Mouse (Mus musculus): ENCODE data around the gene Begain. TPM values are rescaled to one million over a fixed set of nuclear protein-coding genes. Genes with fewer than 3 reads are reported as not detected.

The Begain gene
- polyA plus RNA-seq, 1 experiment = 96.3 TPM

GRCm38 (mm10) chr12:109085046-109085445 lies 17.0 kb upstream of the Begain start:
- TF ChIP-seq POLR2A (IDR thresholded peaks at IDR 0.05; ENCODE audit: borderline replicate concordance, extremely low read depth, insufficient read depth, insufficient read length, poor library complexity, severe bottlenecking) = no peak
- DNase-seq (ENCODE audit: low read depth) = peak; percentile 83

DNA sequence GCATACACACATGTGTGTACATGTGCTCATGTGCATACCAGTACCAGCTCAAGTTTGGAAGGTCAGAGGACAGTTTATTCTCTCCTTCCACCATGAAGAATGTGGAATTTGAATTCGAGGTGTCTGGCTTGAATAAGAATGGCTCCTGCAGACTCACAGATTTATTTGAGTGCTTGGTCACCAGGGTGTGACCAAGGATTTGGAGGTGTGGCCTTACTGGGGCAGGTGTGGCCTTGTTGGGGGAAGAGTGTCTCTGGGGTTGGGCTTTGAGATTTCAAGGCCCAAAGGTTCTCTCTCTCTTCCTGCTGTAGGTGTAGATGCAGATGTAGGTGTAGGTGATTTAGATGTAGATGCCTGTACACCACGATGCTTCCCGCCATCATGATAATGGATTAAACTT lies 15.5 kb upstream of the Begain start:
- TF ChIP-seq POLR2A (IDR thresholded peaks at IDR 0.05; ENCODE audit: borderline replicate concordance, extremely low read depth, insufficient read depth, insufficient read length, poor library complexity, severe bottlenecking) = no peak
- TF ChIP-seq CTCF (IDR thresholded peaks at IDR 0.05; ENCODE audit: borderline replicate concordance, extremely low read depth, insufficient read depth, insufficient read length) = no peak
- DNase-seq (ENCODE audit: low read depth) = no peak

DNA sequence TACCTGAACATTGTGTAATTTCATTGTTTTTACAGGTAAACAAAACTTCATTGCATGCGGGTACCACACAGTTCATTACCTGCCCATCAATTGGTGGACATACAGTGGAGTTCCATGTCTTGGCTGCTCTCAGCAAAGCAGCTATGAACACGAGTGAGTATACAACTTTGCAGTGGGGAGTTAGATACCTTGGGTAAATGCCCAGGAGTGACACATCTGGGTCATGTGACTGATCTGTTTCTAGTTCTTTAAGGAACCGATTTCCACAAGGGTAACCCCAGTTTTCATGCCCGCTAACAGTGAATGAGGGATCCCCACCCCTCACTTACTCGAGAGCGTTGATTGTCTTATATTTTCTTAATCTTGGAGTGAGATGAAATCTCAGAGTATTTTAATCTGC lies 9.0 kb upstream of the Begain start:
- no peak for DNase-seq (ENCODE audit: low read depth)
- TF ChIP-seq CTCF (IDR thresholded peaks at IDR 0.05; ENCODE audit: borderline replicate concordance, extremely low read depth, insufficient read depth, insufficient read length) = no peak
- TF ChIP-seq POLR2A (IDR thresholded peaks at IDR 0.05; ENCODE audit: borderline replicate concordance, extremely low read depth, insufficient read depth, insufficient read length, poor library complexity, severe bottlenecking) = no peak

DNA sequence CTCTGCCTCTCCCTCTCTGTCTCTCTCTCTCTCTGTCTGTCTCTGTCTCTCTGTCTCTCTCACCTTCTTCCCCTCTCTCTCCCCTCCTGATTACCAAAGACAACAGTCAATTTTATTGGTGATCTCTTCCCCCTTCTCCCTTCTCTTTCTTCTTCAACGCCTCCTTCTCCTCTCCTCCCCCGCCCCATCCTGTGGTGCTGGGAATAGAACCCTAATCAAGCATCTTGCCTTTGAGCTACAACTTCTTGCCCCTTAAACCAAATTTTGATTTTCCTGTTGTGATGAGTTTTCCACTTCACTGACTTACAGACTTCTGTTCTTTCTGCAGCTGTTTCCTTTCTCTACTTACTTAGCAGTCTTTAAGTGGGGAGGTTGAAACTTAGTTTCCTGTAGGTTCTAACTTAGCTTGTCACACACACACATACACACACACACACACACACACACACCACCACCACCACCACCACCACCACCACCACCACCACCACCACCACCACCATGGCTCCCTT lies 6.8 kb upstream of the Begain start:
- TF ChIP-seq CTCF (IDR thresholded peaks at IDR 0.05; ENCODE audit: borderline replicate concordance, extremely low read depth, insufficient read depth, insufficient read length) = no peak
- TF ChIP-seq POLR2A (IDR thresholded peaks at IDR 0.05; ENCODE audit: borderline replicate concordance, extremely low read depth, insufficient read depth, insufficient read length, poor library complexity, severe bottlenecking) = no peak
- no peak for DNase-seq (ENCODE audit: low read depth)

- no peak for DNase-seq (ENCODE audit: low read depth)
- TF ChIP-seq CTCF (IDR thresholded peaks at IDR 0.05; ENCODE audit: borderline replicate concordance, extremely low read depth, insufficient read depth, insufficient read length) = no peak
- TF ChIP-seq POLR2A (IDR thresholded peaks at IDR 0.05; ENCODE audit: borderline replicate concordance, extremely low read depth, insufficient read depth, insufficient read length, poor library complexity, severe bottlenecking) = no peak
Measured at GRCm38 (mm10) chr12:109074106-109074505, 6.1 kb upstream of the Begain start.

DNA sequence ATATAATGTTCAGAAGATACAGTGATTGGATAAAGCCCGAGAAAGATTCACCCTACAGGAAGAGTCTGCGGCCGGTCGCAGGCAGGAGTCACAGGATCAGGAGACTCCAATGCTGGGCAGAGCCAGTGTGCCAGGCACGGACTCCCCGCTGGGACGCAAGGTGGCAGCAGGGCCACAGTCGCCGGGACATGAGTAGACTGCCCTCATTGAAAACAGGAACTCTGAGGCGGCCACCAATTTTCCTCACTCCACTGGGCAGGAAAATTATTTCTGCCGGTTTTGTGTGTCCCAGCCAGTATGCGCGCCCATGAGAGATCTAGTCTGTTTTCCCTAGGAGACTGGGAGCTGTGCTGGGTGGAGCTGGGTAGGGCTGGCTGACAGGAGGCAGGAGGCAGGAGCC lies 3.2 kb upstream of the Begain start:
- TF ChIP-seq CTCF (IDR thresholded peaks at IDR 0.05; ENCODE audit: borderline replicate concordance, extremely low read depth, insufficient read depth, insufficient read length) = no peak
- TF ChIP-seq POLR2A (IDR thresholded peaks at IDR 0.05; ENCODE audit: borderline replicate concordance, extremely low read depth, insufficient read depth, insufficient read length, poor library complexity, severe bottlenecking) = no peak
- no peak for DNase-seq (ENCODE audit: low read depth)

GRCm38 (mm10) chr12:109069751-109070150 lies 1.7 kb upstream of the Begain start:
- no peak for DNase-seq (ENCODE audit: low read depth)
- no peak for TF ChIP-seq POLR2A (IDR thresholded peaks at IDR 0.05; ENCODE audit: borderline replicate concordance, extremely low read depth, insufficient read depth, insufficient read length, poor library complexity, severe bottlenecking)
- no peak for TF ChIP-seq CTCF (IDR thresholded peaks at IDR 0.05; ENCODE audit: borderline replicate concordance, extremely low read depth, insufficient read depth, insufficient read length)

DNA sequence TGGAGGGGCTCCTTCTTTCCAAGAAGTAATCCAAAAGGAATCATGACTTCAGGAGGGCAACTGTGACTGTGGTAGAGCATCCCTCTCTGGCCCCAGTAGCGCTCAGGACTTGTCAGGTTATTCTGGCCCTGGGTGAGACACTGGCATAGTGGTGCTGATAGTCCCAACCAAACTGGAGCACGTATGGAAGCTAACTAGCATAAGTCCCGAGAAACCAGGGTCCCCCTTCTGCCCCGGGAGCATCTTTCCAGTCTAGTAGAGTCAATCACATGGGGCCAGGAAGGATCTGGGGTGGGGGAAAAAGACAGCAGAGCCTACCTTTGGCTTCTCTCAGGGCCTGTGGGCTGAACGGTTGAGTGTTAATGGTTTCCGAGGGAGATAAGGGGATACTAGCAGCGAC lies 721 bp upstream of the Begain start:
- DNase-seq (ENCODE audit: low read depth) = no peak

GRCm38 (mm10) chr12:109067561-109068135 lies 369 bp downstream of the Begain start:
- peak; percentile 32; the same call in 1 of the 2 replicates for TF ChIP-seq POLR2A (IDR thresholded peaks at IDR 0.05; ENCODE audit: borderline replicate concordance, extremely low read depth, insufficient read depth, insufficient read length, poor library complexity, severe bottlenecking)
- TF ChIP-seq CTCF (IDR thresholded peaks at IDR 0.05; ENCODE audit: borderline replicate concordance, extremely low read depth, insufficient read depth, insufficient read length) = no peak
- DNase-seq (ENCODE audit: low read depth) = peak; percentile 72

More for the DNA sequence above, 721 bp upstream of the Begain start:
- TF ChIP-seq CTCF (IDR thresholded peaks at IDR 0.05; ENCODE audit: borderline replicate concordance, extremely low read depth, insufficient read depth, insufficient read length) = no peak
- TF ChIP-seq POLR2A (IDR thresholded peaks at IDR 0.05; ENCODE audit: borderline replicate concordance, extremely low read depth, insufficient read depth, insufficient read length, poor library complexity, severe bottlenecking) = no peak

DNA sequence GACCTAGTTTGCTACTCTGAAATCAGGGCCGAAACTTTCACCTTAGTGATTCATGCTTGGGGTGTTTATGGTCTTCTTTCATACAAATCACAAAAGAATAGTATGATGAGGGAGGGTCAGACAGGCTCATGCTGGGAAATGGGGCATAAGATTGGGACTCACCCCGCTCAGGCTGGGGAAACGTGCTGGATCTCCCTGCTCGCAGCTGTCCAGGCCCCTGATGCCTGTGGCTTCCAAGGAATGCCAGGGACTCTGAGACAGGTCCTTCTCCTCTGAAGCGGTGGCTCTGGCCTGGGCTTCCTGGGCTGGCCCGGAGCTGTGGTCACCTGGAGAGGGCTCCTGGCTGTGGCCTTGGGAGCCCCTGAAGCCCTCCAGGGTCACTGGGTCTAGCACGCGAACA lies 9.4 kb downstream of the Begain start:
- no peak for DNase-seq (ENCODE audit: low read depth)
- no peak for TF ChIP-seq POLR2A (IDR thresholded peaks at IDR 0.05; ENCODE audit: borderline replicate concordance, extremely low read depth, insufficient read depth, insufficient read length, poor library complexity, severe bottlenecking)
- no peak for TF ChIP-seq CTCF (IDR thresholded peaks at IDR 0.05; ENCODE audit: borderline replicate concordance, extremely low read depth, insufficient read depth, insufficient read length)

GRCm38 (mm10) chr12:109057736-109058135 lies 10.3 kb downstream of the Begain start:
- no peak for TF ChIP-seq POLR2A (IDR thresholded peaks at IDR 0.05; ENCODE audit: borderline replicate concordance, extremely low read depth, insufficient read depth, insufficient read length, poor library complexity, severe bottlenecking)
- no peak for DNase-seq (ENCODE audit: low read depth)

DNA sequence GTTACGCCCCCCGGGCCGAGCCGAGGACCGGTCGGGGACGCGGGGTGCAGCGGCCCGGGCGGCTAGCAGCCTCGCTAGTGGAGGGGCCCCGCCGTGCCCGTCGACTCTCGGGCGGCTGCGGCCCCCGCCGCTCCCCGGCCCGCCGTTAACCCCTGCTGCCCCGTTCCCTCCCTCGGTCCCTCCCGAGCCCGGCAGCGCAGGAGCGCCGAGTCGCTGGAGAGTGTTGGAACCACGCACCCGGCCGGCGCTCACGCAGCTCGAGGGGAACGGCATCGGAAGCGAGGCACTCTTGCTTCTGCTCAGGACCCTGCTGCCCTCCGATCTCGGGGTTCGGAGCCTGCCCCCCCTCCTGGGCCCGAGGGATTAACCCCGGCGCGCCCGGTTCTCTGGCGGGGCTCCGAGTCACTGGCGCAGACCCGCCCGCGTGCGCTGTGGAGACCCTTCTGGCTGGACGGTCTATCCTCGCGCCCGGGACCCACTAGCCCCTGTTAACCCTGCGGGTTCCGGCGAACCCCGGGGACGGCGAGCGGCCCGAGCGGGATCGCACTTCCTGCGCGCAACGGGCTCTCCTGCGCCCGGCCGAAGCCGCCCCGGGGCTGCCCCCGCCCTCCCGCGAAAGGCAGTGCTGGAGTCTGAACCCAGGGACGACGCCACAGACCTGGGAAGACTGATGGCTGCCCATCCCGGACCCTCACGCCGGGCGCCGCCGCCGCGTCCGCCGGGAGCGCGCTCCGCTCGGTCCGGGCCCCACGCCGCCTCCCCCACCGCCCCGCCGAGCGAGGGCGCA lies 14.8 kb downstream of the Begain start:
- DNase-seq (ENCODE audit: low read depth) = no peak
- no peak for TF ChIP-seq POLR2A (IDR thresholded peaks at IDR 0.05; ENCODE audit: borderline replicate concordance, extremely low read depth, insufficient read depth, insufficient read length, poor library complexity, severe bottlenecking)
- TF ChIP-seq CTCF (IDR thresholded peaks at IDR 0.05; ENCODE audit: borderline replicate concordance, extremely low read depth, insufficient read depth, insufficient read length) = no peak
